ENCODE assay signal across 23 mouse cellular contexts in genomic region chr6:108858583-108858982, GRCm38 (mm10). TPM values are rescaled to one million over a fixed set of nuclear protein-coding genes. Genes with fewer than 3 reads are reported as not detected.
DNase-seq lines count a peak whose midpoint lies in the region; ATAC-seq and TF ChIP-seq lines count a peak whose summit lies in the region.
"Had no signal": no experiment of that assay in that cellular context is flagged by ENCODE, and none has a peak within 500 bp of the region (broad histone marks: within the 10 kb centered on the region; RNA-seq: fewer than 3 reads in every experiment).

No protein-coding gene starts in this region.

- no peaks in the 10 kb centered on the region for H3K27me3 ChIP-seq in kidney, embryonic 15.5 days
- no peaks in the 10 kb centered on the region for H3K27me3 ChIP-seq in kidney, embryonic 14.5 days (ENCODE audit: control insufficient read depth, insufficient read depth, low read length)
- no peaks in the 10 kb centered on the region for H3K27me3 ChIP-seq in midbrain, postnatal 0 days (ENCODE audit: insufficient read depth, low read length)
- H3K27me3 ChIP-seq: embryonic facial prominence, embryonic 12.5 days; embryonic facial prominence, embryonic 15.5 days; forebrain, embryonic 12.5 days; forebrain, embryonic 15.5 days; heart, embryonic 13.5 days; hindbrain, embryonic 12.5 days; hindbrain, embryonic 15.5 days had no signal

- no peak overlapping the region for H3K4me2 ChIP-seq in kidney, embryonic 15.5 days
- H3K4me2 ChIP-seq in kidney, embryonic 14.5 days (replicated peaks; ENCODE audit: low read depth, low read length): no peak overlapping the region
- no peak overlapping the region for H3K4me2 ChIP-seq in midbrain, postnatal 0 days (ENCODE audit: low read depth, low read length, poor library complexity, severe bottlenecking)
- H3K4me2 ChIP-seq: embryonic facial prominence, embryonic 12.5 days; embryonic facial prominence, embryonic 15.5 days; forebrain, embryonic 12.5 days; forebrain, embryonic 15.5 days; heart, embryonic 13.5 days; hindbrain, embryonic 12.5 days; hindbrain, embryonic 15.5 days had no signal

- no peak for DNase-seq in kidney, adult 11 months
- DNase-seq in kidney, postnatal 14 days: peak; percentile 21
- DNase-seq in kidney, postnatal 25 days: peak; percentile 9 to 60
- no peak for DNase-seq in midbrain, postnatal 0 days (ENCODE audit: low spot score)
- DNase-seq: adrenal gland, postnatal 10 days; adrenal gland, postnatal 36 days; cerebellum, adult 11 months; cerebellum, adult 2 months; cerebellum, adult 9-11 months; cerebellum, postnatal 25 days; gastrocnemius, postnatal 25 days; heart, adult 18-20 months; heart, postnatal 14 days had no signal

- no peak overlapping the region for H3K27ac ChIP-seq in kidney, embryonic 15.5 days
- no peak overlapping the region for H3K27ac ChIP-seq in kidney, embryonic 14.5 days (ENCODE audit: low read depth, low read length)
- no peak overlapping the region for H3K27ac ChIP-seq in midbrain, postnatal 0 days (ENCODE audit: low read depth, low read length)
- H3K27ac ChIP-seq: embryonic facial prominence, embryonic 12.5 days; embryonic facial prominence, embryonic 15.5 days; forebrain, embryonic 12.5 days; forebrain, embryonic 15.5 days; heart, embryonic 13.5 days; hindbrain, embryonic 12.5 days; hindbrain, embryonic 15.5 days had no signal

- H3K4me1 ChIP-seq in kidney, embryonic 15.5 days: no peaks in the 10 kb centered on the region
- H3K4me1 ChIP-seq in kidney, embryonic 14.5 days (ENCODE audit: control insufficient read depth, insufficient read depth, low read length): no peaks in the 10 kb centered on the region
- no peaks in the 10 kb centered on the region for H3K4me1 ChIP-seq in midbrain, postnatal 0 days (ENCODE audit: insufficient read depth, low read length)
- H3K4me1 ChIP-seq: embryonic facial prominence, embryonic 12.5 days; embryonic facial prominence, embryonic 15.5 days; forebrain, embryonic 12.5 days; forebrain, embryonic 15.5 days; heart, embryonic 13.5 days; hindbrain, embryonic 12.5 days; hindbrain, embryonic 15.5 days had no signal

- peaks cover 5% of the 10 kb centered on the region; the same call in 1 of the 2 replicates for H3K9me3 ChIP-seq in kidney, embryonic 15.5 days (replicated peaks)
- peaks cover 9% of the 10 kb centered on the region; the same call in 1 of the 2 replicates for H3K9me3 ChIP-seq in kidney, embryonic 14.5 days (ENCODE audit: control insufficient read depth, low read length)
- H3K9me3 ChIP-seq in midbrain, postnatal 0 days (ENCODE audit: low read length): no peaks in the 10 kb centered on the region
- H3K9me3 ChIP-seq: embryonic facial prominence, embryonic 12.5 days; embryonic facial prominence, embryonic 15.5 days; forebrain, embryonic 15.5 days; hindbrain, embryonic 15.5 days had no signal

- TF ChIP-seq CTCF in midbrain, postnatal 0 days (IDR thresholded peaks at IDR 0.05): no peak

- H3K9ac ChIP-seq in kidney, embryonic 15.5 days: no peak overlapping the region
- no peak overlapping the region for H3K9ac ChIP-seq in kidney, embryonic 14.5 days (ENCODE audit: low read depth, low read length)
- no peak overlapping the region for H3K9ac ChIP-seq in midbrain, postnatal 0 days (replicated peaks; ENCODE audit: low read length, poor library complexity, severe bottlenecking)
- H3K9ac ChIP-seq: embryonic facial prominence, embryonic 12.5 days; embryonic facial prominence, embryonic 15.5 days; forebrain, embryonic 12.5 days; forebrain, embryonic 15.5 days; heart, embryonic 13.5 days; hindbrain, embryonic 12.5 days; hindbrain, embryonic 15.5 days had no signal

- peaks cover 42% of the 10 kb centered on the region for H3K36me3 ChIP-seq in kidney, embryonic 15.5 days
- H3K36me3 ChIP-seq in kidney, embryonic 14.5 days (ENCODE audit: control insufficient read depth, insufficient read depth, low read length): peaks cover 29% of the 10 kb centered on the region
- peaks cover 23% of the 10 kb centered on the region for H3K36me3 ChIP-seq in midbrain, postnatal 0 days (ENCODE audit: insufficient read depth, low read length)

- no peak overlapping the region for H3K4me3 ChIP-seq in kidney, embryonic 15.5 days (replicated peaks)
- H3K4me3 ChIP-seq in kidney, embryonic 14.5 days (ENCODE audit: low read length): no peak overlapping the region
- no peak overlapping the region for H3K4me3 ChIP-seq in midbrain, postnatal 0 days (ENCODE audit: low read depth, low read length)
- H3K4me3 ChIP-seq: embryonic facial prominence, embryonic 12.5 days; embryonic facial prominence, embryonic 15.5 days; forebrain, embryonic 12.5 days; forebrain, embryonic 15.5 days; heart, embryonic 13.5 days; hindbrain, embryonic 12.5 days; hindbrain, embryonic 15.5 days had no signal

- WGBS in kidney, embryonic 15.5 days: 79% methylated on average over 9 of the region's 9 CpGs
- 81% methylated on average over 9 of the region's 9 CpGs for WGBS in kidney, embryonic 14.5 days
- 92% methylated on average over 9 of the region's 9 CpGs for WGBS in midbrain, postnatal 0 days

- 0 out of 2 replicates have a peak, but pooled peaks have one; percentile 33 for ATAC-seq in kidney, embryonic 15.5 days (replicated peaks; ENCODE audit: low FRiP score)
- ATAC-seq in kidney, embryonic 14.5 days (ENCODE audit: low FRiP score, low TSS enrichment): no peak
- no peak for ATAC-seq in midbrain, postnatal 0 days (ENCODE audit: low FRiP score)
- ATAC-seq in activated CD4-positive, CD25-positive, alpha-beta regulatory T cell, adult 4 months: no peak
- ATAC-seq: forebrain, embryonic 15.5 days had no signal

RNA-seq across cellular contexts. Expression of gene Edem1, which starts 30.1 kb away (rescaled TPM):
- 25.1 TPM in 2 replicates for polyA plus RNA-seq in kidney, embryonic 15.5 days (2015; fragmentation: Nextera tagmentation; extraction: Ambion mirVana)
- polyA plus RNA-seq in kidney, embryonic 14.5 days (2014; fragmentation: Nextera tagmentation; extraction: Ambion mirVana): 20.7 and 26.4 TPM in 2 replicates
- total RNA-seq in midbrain, postnatal 0 days (2014; rRNA removed): 11.3 and 13.4 TPM in 2 replicates
- 3.1 and 3.7 TPM in 2 replicates for polyA plus RNA-seq in midbrain, postnatal 0 days (2015; fragmentation: Nextera tagmentation; extraction: Ambion mirVana)
- 10 to 100 TPM; 57.3 to 57.9 TPM for polyA plus RNA-seq in activated CD4-positive, CD25-positive, alpha-beta regulatory T cell, adult 4 months (2017; shearing (Covaris generic))

Comparison
In these comparisons a context has a peak if more than half of its experiments do, and no peak if none do; other contexts are left out.
1. DNase-seq: peak in kidney, postnatal 14 days (single experiment) and kidney, postnatal 25 days (2 of 2); none in kidney, adult 11 months (single experiment) and midbrain, postnatal 0 days (single experiment).